Mouse (Mus musculus): Measurements from ENCODE around the gene Cux2. TPM values are rescaled to one million over a fixed set of nuclear protein-coding genes. Genes with fewer than 3 reads are reported as not detected.
A peak's percentile ranks its signal among the peaks of the same experiment; 100 is the strongest.

Gene Cux2
- polyA plus RNA-seq, 1 experiment from 2014 or later: 4.9 TPM

DNA sequence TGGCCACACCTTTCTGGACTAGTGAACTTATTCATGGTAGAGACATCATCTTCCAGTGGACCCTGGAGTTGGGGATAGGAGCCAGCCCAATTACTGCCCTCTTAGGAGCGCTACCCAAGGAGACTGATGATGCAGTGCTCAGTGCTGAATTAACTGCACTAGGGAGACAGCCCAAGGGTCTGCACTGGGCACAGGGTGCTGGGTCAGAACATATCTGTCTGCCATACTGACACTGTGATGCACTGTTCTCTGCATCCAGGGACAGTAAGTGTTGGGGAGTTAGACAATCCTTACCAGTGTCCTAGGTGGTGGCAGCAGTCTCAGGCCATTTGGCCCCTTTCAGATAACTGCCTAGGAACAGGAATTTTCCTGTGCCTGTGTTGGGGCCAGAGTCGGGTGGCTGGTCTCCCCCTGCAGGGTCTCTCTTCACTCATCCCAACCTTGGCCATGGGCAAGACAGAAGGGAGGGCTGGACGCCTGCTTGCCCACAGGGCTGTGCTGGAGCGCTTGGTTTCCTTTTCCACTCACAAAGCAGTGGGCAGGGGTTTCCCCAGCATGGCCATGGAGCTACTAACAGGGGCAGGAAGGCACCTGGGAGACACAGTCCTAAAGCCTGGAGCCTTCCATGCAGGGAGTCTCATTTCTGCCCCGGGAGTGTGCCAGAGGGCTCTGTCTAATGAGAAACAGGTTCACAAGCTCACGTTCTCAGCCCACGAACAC, 227.0 kb downstream of the Cux2 start:
- H3K4me3 ChIP-seq: no peak overlapping the region
- H3K9me3 ChIP-seq: no peaks in the 10 kb centered on the region
- H3K4me1 ChIP-seq: peaks cover 21% of the 10 kb centered on the region
- peaks cover 15% of the 10 kb centered on the region for H3K27me3 ChIP-seq (replicated peaks; ENCODE audit: low read depth, poor library complexity, severe bottlenecking)
- peak overlapping the region; percentile 52; the same call in 1 of the 2 replicates for H3K27ac ChIP-seq (replicated peaks)
- WGBS: 65% methylated on average over 7 of the region's 7 CpGs
- peaks cover 91% of the 10 kb centered on the region for H3K36me3 ChIP-seq (replicated peaks)
- peak; percentile 22 for DNase-seq (ENCODE audit: low spot score)

DNA sequence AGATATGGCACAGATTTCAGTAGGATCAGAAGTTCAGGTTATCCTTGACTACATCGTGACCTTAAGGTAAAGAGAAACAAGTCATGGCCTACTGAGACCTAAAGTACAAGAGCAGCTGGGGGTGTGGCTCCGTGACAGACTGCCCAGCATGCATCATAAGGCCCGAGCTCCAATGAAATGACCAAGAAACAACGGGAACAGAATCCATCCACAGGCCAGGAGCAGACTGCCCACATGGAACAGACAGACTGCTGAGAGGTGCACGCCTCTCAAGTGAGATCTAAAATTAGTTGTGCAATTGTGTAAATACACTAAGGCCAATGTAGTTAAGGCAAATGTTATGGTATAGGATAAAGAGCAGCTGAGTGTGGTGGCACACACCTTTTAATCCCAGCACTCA, 228.3 kb downstream of the Cux2 start:
- Histone ChIP-seq H3K4me3 (no peak overlapping the region), H3K27ac (replicated peaks) (no peak overlapping the region), H3K4me1 (peaks cover 21% of the 10 kb centered on the region), H3K9me3 (no peaks in the 10 kb centered on the region), H3K36me3 (replicated peaks) (peaks cover 91% of the 10 kb centered on the region), H3K27me3 (replicated peaks; ENCODE audit: low read depth, poor library complexity, severe bottlenecking) (0 out of 2 replicates have a peak, but pooled peaks cover under 1% of the 10 kb centered on the region)
- no peak for DNase-seq (ENCODE audit: low spot score)
- 82% methylated on average over 5 of the region's 5 CpGs for WGBS

DNA sequence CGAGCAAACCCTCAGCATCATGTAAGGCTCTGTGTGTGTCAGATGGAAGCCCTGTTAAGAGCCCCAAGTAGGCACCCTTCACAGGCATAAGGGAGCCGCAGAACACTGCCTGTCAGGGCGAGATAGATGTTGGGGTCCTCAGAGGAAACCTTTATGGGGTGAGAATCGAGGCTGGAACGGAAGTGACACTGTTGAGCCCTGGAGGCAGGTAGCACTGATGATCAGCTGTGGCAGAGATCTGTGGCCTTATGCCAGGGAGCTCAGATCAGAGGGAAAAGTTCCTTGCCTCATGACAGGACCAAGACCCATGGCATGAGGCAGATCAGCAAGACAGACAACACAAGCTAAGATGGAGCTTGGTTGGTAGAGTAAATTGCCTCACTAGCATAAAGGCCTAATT, 228.8 kb downstream of the Cux2 start:
- Histone ChIP-seq H3K4me3 (no peak overlapping the region), H3K27me3 (replicated peaks; ENCODE audit: low read depth, poor library complexity, severe bottlenecking) (no peaks in the 10 kb centered on the region), H3K9me3 (no peaks in the 10 kb centered on the region), H3K4me1 (peaks cover 21% of the 10 kb centered on the region), H3K27ac (replicated peaks) (no peak overlapping the region), H3K36me3 (replicated peaks) (peaks cover 92% of the 10 kb centered on the region)
- WGBS: 93% methylated on average over 5 of the region's 5 CpGs
- DNase-seq (ENCODE audit: low spot score): no peak

DNA sequence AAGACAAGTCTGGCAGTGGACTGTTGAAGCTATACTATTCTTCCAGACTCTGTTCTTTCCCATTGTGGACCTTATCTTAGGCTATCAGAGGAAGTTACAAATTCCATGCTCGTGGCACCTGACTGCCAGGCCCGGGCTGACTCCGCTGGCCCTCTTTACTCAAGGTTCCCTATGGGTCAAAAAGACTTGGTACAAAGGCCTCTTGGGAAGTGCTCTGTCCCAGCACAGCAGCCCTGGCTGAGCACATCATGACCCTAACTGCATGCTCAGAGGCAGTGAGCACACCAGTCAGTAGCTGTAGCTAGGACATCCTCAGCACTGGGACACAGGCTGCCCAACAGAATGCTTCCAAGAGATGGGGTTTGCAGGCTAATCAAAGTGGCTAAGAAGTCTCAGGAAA, 229.2 kb downstream of the Cux2 start:
- peaks cover 93% of the 10 kb centered on the region for H3K36me3 ChIP-seq (replicated peaks)
- WGBS: 92% methylated on average over 3 of the region's 3 CpGs

DNA sequence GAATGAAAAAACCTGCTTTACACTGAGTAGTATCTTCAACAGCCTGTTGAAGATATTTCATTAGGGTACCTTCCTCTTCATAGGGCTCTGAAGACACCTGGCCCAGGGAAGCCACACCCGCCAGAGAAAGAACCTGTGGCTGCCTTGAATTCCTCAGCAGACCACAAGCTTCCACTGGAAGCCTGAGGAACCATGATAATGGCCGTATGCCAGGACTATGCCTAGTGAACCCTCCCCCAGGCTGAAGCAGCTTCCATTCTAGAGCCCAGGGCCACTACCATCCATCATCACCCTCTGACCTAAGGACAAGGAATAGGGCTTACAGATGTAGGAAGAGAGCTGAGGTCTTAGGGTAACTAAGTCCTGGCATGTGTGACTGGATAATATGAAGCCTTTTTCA, 229.7 kb downstream of the Cux2 start:
- H3K27me3 ChIP-seq (replicated peaks; ENCODE audit: low read depth, poor library complexity, severe bottlenecking): no peaks in the 10 kb centered on the region
- no peak overlapping the region for H3K4me3 ChIP-seq
- DNase-seq (ENCODE audit: low spot score): no peak
- peaks cover 21% of the 10 kb centered on the region for H3K4me1 ChIP-seq
- H3K36me3 ChIP-seq (replicated peaks): peaks cover 93% of the 10 kb centered on the region
- no peaks in the 10 kb centered on the region for H3K9me3 ChIP-seq
- WGBS: 82% methylated on average over 2 of the region's 2 CpGs
- no peak overlapping the region for H3K27ac ChIP-seq (replicated peaks)

More for the DNA sequence above, 229.2 kb downstream of the Cux2 start:
- H3K9me3 ChIP-seq: no peaks in the 10 kb centered on the region
- no peak for DNase-seq (ENCODE audit: low spot score)
- H3K4me3 ChIP-seq: no peak overlapping the region
- H3K27me3 ChIP-seq (replicated peaks; ENCODE audit: low read depth, poor library complexity, severe bottlenecking): no peaks in the 10 kb centered on the region
- H3K4me1 ChIP-seq: peaks cover 21% of the 10 kb centered on the region
- no peak overlapping the region for H3K27ac ChIP-seq (replicated peaks)

DNA sequence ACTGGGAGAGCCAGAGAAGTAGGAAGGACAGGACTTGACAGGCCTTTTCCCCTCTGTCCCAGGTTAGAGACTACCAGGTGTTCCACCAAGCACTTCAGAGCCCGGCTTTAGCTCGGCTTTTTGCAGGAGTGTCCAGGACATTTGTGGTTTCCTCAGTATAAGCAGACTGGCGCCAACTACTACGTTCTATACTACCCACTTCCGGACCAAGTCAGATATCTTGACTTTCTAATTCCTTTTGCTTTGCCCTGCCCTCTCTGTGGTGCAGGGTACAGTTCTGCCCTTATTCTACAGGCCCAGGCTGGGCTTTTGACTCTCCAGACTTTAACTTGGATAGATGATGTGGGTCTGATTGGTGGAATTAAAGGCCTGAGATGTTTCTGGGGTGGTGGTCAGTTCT, 230.3 kb downstream of the Cux2 start:
- DNase-seq (ENCODE audit: low spot score): no peak
- WGBS: 93% methylated on average over 5 of the region's 5 CpGs
- Histone ChIP-seq H3K27me3 (replicated peaks; ENCODE audit: low read depth, poor library complexity, severe bottlenecking) (no peaks in the 10 kb centered on the region), H3K27ac (replicated peaks) (no peak overlapping the region), H3K4me1 (peaks cover 20% of the 10 kb centered on the region), H3K36me3 (replicated peaks) (peaks cover 91% of the 10 kb centered on the region), H3K9me3 (no peaks in the 10 kb centered on the region), H3K4me3 (no peak overlapping the region)

DNA sequence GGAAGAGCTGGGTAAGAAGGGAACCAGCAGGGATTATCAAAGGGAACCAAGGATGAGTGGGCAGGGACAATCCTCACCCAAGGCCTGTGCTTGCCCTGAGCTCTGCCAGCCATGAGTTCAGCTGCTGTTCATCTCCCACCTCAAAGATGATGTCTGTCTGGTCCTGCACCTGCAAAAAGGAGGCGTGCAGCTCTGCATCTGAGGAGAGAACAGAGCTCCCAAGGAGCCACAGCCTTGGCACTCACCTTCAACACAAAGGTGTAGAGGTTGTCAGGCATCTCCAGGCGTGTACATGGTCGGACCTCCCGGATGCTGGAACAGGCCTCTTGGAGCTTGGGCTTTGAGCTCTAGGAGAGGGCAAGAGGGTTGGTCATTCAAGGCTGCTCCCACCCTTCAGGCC, 231.0 kb downstream of the Cux2 start:
- H3K4me3 ChIP-seq: no peak overlapping the region
- 94% methylated on average over 4 of the region's 4 CpGs for WGBS
- H3K9me3 ChIP-seq: no peaks in the 10 kb centered on the region
- DNase-seq (ENCODE audit: low spot score): no peak
- no peak overlapping the region for H3K27ac ChIP-seq (replicated peaks)
- H3K36me3 ChIP-seq (replicated peaks): peaks cover 92% of the 10 kb centered on the region
- no peaks in the 10 kb centered on the region for H3K27me3 ChIP-seq (replicated peaks; ENCODE audit: low read depth, poor library complexity, severe bottlenecking)
- peaks cover 13% of the 10 kb centered on the region for H3K4me1 ChIP-seq

DNA sequence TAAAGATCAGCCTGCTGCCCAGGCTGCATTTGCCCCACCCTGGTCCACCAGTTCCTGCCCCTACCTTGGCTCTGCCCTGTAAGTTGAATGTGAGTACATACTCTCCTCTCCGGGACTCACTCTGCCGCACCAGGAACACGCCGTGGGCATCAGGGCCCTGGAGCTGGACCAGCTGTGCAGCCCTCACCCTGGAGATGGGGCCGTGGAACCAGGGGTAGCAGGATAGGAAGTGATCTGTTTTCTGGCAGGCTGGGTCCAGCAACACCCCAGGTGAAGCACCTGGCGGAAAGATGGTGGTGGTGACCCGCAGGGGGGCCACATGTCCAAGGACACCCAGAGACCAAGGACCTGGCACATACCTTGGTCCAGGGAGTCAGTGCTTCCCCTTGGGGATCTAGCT, 231.5 kb downstream of the Cux2 start:
- Histone ChIP-seq H3K4me1 (peaks cover 9% of the 10 kb centered on the region), H3K9me3 (no peaks in the 10 kb centered on the region), H3K27me3 (replicated peaks; ENCODE audit: low read depth, poor library complexity, severe bottlenecking) (no peaks in the 10 kb centered on the region), H3K27ac (replicated peaks) (no peak overlapping the region), H3K4me3 (no peak overlapping the region), H3K36me3 (replicated peaks) (peaks cover 92% of the 10 kb centered on the region)
- 94% methylated on average over 7 of the region's 7 CpGs for WGBS
- DNase-seq (ENCODE audit: low spot score): no peak

DNA sequence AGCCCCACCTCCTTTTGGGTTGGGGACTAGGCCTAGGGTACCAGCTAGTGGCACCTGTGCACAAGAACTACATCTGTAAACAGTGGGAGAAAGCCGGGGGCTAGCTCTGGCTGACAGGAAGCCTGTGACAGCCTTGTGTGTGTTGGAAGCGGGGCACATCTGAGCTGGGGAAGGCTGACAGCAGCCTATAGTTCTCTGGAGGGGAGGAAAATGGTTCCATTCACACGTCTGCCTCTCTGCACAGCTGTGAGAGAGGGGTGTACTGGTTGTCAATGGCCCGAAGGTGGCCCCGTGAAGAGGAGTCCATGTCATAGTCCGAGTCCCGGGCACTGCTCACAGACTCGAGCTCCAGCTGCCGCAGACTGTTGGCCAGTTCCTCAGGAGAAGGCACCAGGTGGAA, 232.4 kb downstream of the Cux2 start:
- WGBS: 89% methylated on average over 9 of the region's 9 CpGs
- H3K27ac ChIP-seq (replicated peaks): no peak overlapping the region
- H3K9me3 ChIP-seq: no peaks in the 10 kb centered on the region
- H3K4me1 ChIP-seq: peaks cover under 1% of the 10 kb centered on the region; the same call in 1 of the 2 replicates
- H3K27me3 ChIP-seq (replicated peaks; ENCODE audit: low read depth, poor library complexity, severe bottlenecking): no peaks in the 10 kb centered on the region
- H3K4me3 ChIP-seq: no peak overlapping the region
- DNase-seq (ENCODE audit: low spot score): no peak
- H3K36me3 ChIP-seq (replicated peaks): peaks cover 92% of the 10 kb centered on the region

DNA sequence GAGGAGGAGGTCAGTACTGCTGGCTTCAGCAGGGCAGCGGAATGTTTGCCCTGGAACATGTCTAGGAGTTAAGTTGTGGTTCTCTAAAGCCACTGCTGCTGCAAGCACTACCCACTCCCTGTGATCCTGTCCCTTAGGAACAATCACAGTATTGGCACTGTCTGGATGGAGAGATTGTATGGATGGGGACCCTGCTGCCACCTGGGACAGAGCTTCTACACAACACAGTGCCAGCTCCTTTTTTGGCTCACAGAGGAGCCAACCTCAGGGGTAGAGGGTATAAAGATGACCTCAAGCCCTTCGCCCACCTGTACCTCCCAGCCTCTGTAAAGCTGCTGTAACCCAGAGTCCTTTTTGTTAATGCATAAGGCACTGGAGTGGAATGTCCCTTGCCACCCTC, 233.3 kb downstream of the Cux2 start:
- Histone ChIP-seq H3K36me3 (replicated peaks) (peaks cover 98% of the 10 kb centered on the region), H3K4me3 (no peak overlapping the region), H3K4me1 (no peaks in the 10 kb centered on the region), H3K9me3 (no peaks in the 10 kb centered on the region), H3K27ac (replicated peaks) (no peak overlapping the region), H3K27me3 (replicated peaks; ENCODE audit: low read depth, poor library complexity, severe bottlenecking) (no peaks in the 10 kb centered on the region)
- no peak for DNase-seq (ENCODE audit: low spot score)
- 96% methylated on average over 2 of the region's 2 CpGs for WGBS

DNA sequence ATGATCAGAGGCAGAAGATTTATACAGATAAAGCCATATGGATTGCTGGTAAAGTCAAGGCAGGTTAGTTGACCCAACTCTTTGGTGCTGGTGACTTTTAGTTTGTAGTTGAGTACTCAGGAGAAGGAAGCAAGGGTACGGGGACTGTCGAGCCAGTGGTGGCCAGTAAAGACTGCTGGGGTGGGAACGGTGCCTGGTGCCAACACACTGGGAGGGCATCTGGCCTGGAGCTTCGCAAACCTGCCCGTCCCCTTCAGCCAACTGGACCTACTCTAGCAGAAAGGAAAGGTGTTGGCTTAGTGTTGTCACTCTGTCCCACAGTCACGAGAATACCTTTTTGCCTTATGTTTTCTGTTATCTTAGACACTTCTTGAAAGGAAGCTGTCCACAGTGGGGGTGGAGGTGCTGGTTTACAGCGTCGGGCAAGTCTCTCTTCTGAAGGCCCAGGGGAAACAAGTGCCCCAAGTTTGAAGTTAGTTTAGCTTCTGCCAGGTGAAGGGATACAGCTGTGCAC, 234.0 kb downstream of the Cux2 start:
- 91% methylated on average over 8 of the region's 8 CpGs for WGBS
- H3K27me3 ChIP-seq (replicated peaks; ENCODE audit: low read depth, poor library complexity, severe bottlenecking): no peaks in the 10 kb centered on the region
- no peaks in the 10 kb centered on the region for H3K4me1 ChIP-seq
- H3K27ac ChIP-seq (replicated peaks): no peak overlapping the region
- no peaks in the 10 kb centered on the region for H3K9me3 ChIP-seq
- H3K36me3 ChIP-seq (replicated peaks): peaks cover 98% of the 10 kb centered on the region
- no peak overlapping the region for H3K4me3 ChIP-seq
- DNase-seq (ENCODE audit: low spot score): no peak

DNA sequence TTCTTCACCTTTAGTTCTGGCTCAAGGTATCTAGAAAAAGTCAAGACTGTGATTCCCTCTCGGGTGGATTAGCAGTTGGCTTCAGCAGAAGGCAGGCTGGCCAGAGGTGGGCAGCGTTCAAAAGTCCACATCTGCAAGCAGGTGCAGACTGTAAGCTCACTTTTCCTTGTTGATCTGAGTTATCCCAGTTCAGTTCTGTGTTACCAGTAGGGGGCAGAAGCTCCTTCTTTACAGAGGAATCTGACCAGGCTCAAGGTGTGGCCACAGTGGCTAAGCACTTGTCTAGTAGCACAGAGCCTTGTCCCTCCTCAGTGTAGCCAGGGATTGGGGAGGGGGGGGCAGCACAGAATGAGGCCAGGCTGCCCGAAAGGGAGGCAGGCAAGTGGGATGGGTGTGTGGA, 234.8 kb downstream of the Cux2 start:
- H3K27ac ChIP-seq (replicated peaks): no peak overlapping the region
- H3K27me3 ChIP-seq (replicated peaks; ENCODE audit: low read depth, poor library complexity, severe bottlenecking): no peaks in the 10 kb centered on the region
- H3K36me3 ChIP-seq (replicated peaks): peaks cover 98% of the 10 kb centered on the region
- DNase-seq (ENCODE audit: low spot score): peak; percentile 38
- H3K4me1 ChIP-seq: no peaks in the 10 kb centered on the region
- H3K4me3 ChIP-seq: no peak overlapping the region
- no peaks in the 10 kb centered on the region for H3K9me3 ChIP-seq
- WGBS: 67% methylated on average over 3 of the region's 3 CpGs

DNA sequence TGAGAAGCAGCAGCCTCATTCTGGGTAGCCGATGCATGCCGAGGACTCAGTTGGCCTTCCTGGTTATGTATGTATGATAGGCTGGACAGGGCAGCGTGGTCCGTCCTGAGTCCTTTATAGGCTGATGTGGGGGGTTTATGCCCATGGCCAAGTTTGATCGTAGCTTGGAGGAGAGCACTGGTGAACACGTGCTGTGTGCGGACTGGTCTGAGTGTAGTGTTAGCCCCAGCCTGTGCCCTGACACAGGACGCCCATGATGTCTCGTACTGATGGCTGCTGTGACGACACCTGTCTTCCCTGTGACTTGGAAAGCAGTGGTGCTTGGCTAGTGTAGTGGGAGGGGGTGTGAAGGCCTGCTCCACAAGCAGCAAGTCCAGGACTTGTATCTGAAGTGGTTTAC, 236.2 kb downstream of the Cux2 start:
- DNase-seq (ENCODE audit: low spot score): no peak
- WGBS: 93% methylated on average over 10 of the region's 10 CpGs
- H3K9me3 ChIP-seq: no peaks in the 10 kb centered on the region

More for the DNA sequence above, 236.2 kb downstream of the Cux2 start:
- Histone ChIP-seq H3K36me3 (replicated peaks) (peaks cover 95% of the 10 kb centered on the region), H3K4me3 (no peak overlapping the region), H3K4me1 (no peaks in the 10 kb centered on the region), H3K27me3 (replicated peaks; ENCODE audit: low read depth, poor library complexity, severe bottlenecking) (no peaks in the 10 kb centered on the region), H3K27ac (replicated peaks) (no peak overlapping the region)

Data from embryonic facial prominence, embryonic 10.5 days (tissue).